Comparison of ENCODE assay signal across 8 mouse cellular contexts in genomic region chr16:13902888-13903483, GRCm38 (mm10). TPM values are rescaled to one million over a fixed set of nuclear protein-coding genes. Genes with fewer than 3 reads are reported as not detected.
A peak's percentile ranks its signal among the peaks of the same experiment; 100 is the strongest.
DNase-seq lines count a peak whose midpoint lies in the region; ATAC-seq lines count a peak whose summit lies in the region.

Gene Pdxdc1, minus strand, starts transcription at chr16:13903131.
Gene Mpv17l, plus strand, starts transcription at chr16:13903161.

- intact Hi-C loops in gastrocnemius, postnatal 14 days (cut with DNase I; ENCODE audit: low total_unique reads), result no loop called here
- intact Hi-C loops in left cerebral cortex, postnatal 10 days (cut with DNase I), result loop anchor here (5.0 kb wide), 1 partner anchor 209 kb away; no protein-coding TSS in a partner anchor

- peak; percentile 74 for ATAC-seq in inflammation-experienced regulatory T-cells, adult 6 months
- ATAC-seq in megakaryocyte-erythroid progenitor cell, adult 5-6 weeks (replicated peaks; ENCODE audit: low FRiP score, low TSS enrichment, poor library complexity, severe bottlenecking), result peak; percentile 85

- DNase-seq in adrenal gland, adult (ENCODE audit: inconsistent age in 2 of 2, low spot score in 1 of 2), result peak; percentile 98 to 100
- DNase-seq in embryo, embryonic 10.5 days (ENCODE audit: low spot score), result peak; percentile 95
- DNase-seq in gastrocnemius, postnatal 14 days, result peak; percentile 95
- DNase-seq in left cerebral cortex, postnatal 10 days (ENCODE audit: extremely low spot score in 1 of 2, low spot score in 2 of 2), result peak; percentile 95 to 97
- peak; percentile 99 for DNase-seq in right cerebral cortex, postnatal 25 days
- peak; percentile 97 for DNase-seq in urinary bladder, postnatal 4 days (ENCODE audit: low spot score in 2 of 2)

RNA-seq across cellular contexts. Expression of gene Pdxdc1, which starts in this region (rescaled TPM):
- total RNA-seq in gastrocnemius, postnatal 14 days (2021), result 10 to 100 TPM; 40.7 to 42.3 TPM
- 10 to 100 TPM; 22.2 to 29.9 (median 23.3) TPM for polyA plus RNA-seq in inflammation-experienced regulatory T-cells, adult 6 months (2017; shearing (Covaris generic))
- 10 to 100 TPM; 73.0 to 73.4 TPM for total RNA-seq in left cerebral cortex, postnatal 10 days (2021)
- total RNA-seq in megakaryocyte-erythroid progenitor cell, adult 5-6 weeks (2014; fragmentation: Nextera tagmentation), result 58.3 and 58.5 TPM in 2 replicates
- 45.7 and 74.5 TPM in 2 replicates for total RNA-seq in megakaryocyte-erythroid progenitor cell, adult 5-6 weeks (2017)

RNA-seq across cellular contexts. Expression of gene Mpv17l, which starts in this region (rescaled TPM):
- total RNA-seq in gastrocnemius, postnatal 14 days (2021), result 1 to 10 TPM; 2.8 to 2.9 TPM
- polyA plus RNA-seq in inflammation-experienced regulatory T-cells, adult 6 months (2017; shearing (Covaris generic)), result under 1 TPM; 0.35 to 0.78 (median 0.58) TPM
- 10 to 100 TPM; 71.9 to 75.9 TPM for total RNA-seq in left cerebral cortex, postnatal 10 days (2021)
- 0.22 and 2.0 TPM in 2 replicates for total RNA-seq in megakaryocyte-erythroid progenitor cell, adult 5-6 weeks (2014; fragmentation: Nextera tagmentation)
- 0.99 and 1.8 TPM in 2 replicates for total RNA-seq in megakaryocyte-erythroid progenitor cell, adult 5-6 weeks (2017)

Comparison
In these comparisons a context has a peak if more than half of its experiments do, and no peak if none do; other contexts are left out.
1. Peak in every context shown above with its lines: DNase-seq and ATAC-seq.
2. RNA of gene Mpv17l (total RNA-seq): 71.9 to 75.9 TPM in left cerebral cortex, postnatal 10 days; 2.8 to 2.9 TPM in gastrocnemius, postnatal 14 days and 0.22 to 2.0 TPM in megakaryocyte-erythroid progenitor cell, adult 5-6 weeks; every median in the first group is over 10 times any median in the second.